Mouse (Mus musculus) megakaryocyte, adult 5-6 weeks (primary cell): ENCODE data around the gene Ap1g2. TPM values are rescaled to one million over a fixed set of nuclear protein-coding genes. Genes with fewer than 3 reads are reported as not detected.

Source experiments
- ATAC-seq: 2 replicates; pipeline ENCODE4 v1.8.0; 2016; ENCODE audit warnings: mild to moderate bottlenecking, inconsistent platforms; ENCODE audit not compliant: poor library complexity, severe bottlenecking
- total RNA-seq, 2 experiments: library from RNA; stranded (forward) in 1 of 2; stranded (reverse) in 1 of 2; fragments of 153-499, 151-499 nt in 1 of 2; fragments of 221-1000, 200-1000 nt in 1 of 2; gene quantifications; 2 replicates each; pipeline versions ENCODE4 v1.2.3 to v1.2.4; 2015 to 2017

Gene Ap1g2
- total RNA-seq, 2 experiments from 2014 or later = 11.8 to 46.7 TPM

GRCm38 (mm10) chr14:55113975-55114645, 7.7 kb upstream of the Ap1g2 start:
- peak; percentile 41; the same call in 1 of the 2 replicates for ATAC-seq

- no peak for ATAC-seq
These were observed 7.1 kb upstream of the Ap1g2 start for GRCm38 (mm10) chr14:55113351-55113974.

GRCm38 (mm10) chr14:55111720-55112119, 5.3 kb upstream of the Ap1g2 start:
- no peak for ATAC-seq

GRCm38 (mm10) chr14:55110076-55110475, 3.7 kb upstream of the Ap1g2 start:
- no peak for ATAC-seq

- ATAC-seq = no peak
These were observed 2.9 kb upstream of the Ap1g2 start for GRCm38 (mm10) chr14:55109048-55109873.

GRCm38 (mm10) chr14:55108202-55108870, 1.9 kb upstream of the Ap1g2 start:
- no peak for ATAC-seq

- ATAC-seq = no peak
These were observed 597 bp upstream of the Ap1g2 start for GRCm38 (mm10) chr14:55106990-55107389.

- ATAC-seq = no peak
These were observed 1.0 kb downstream of the Ap1g2 start for GRCm38 (mm10) chr14:55105386-55105785.

GRCm38 (mm10) chr14:55104365-55104764, 2.0 kb downstream of the Ap1g2 start:
- no peak for ATAC-seq

GRCm38 (mm10) chr14:55102253-55102785, 4.1 kb downstream of the Ap1g2 start:
- no peak for ATAC-seq

- peak; percentile 30; the same call in 1 of the 2 replicates for ATAC-seq
These were observed 4.8 kb downstream of the Ap1g2 start for GRCm38 (mm10) chr14:55101592-55101991.

- ATAC-seq = peak; percentile 60
These were observed 8.3 kb downstream of the Ap1g2 start for GRCm38 (mm10) chr14:55098067-55098466.

- no peak for ATAC-seq
These were observed 8.7 kb downstream of the Ap1g2 start for GRCm38 (mm10) chr14:55097646-55098045.

- no peak for ATAC-seq
These were observed 9.8 kb downstream of the Ap1g2 start for GRCm38 (mm10) chr14:55096573-55097087.

GRCm38 (mm10) chr14:55095671-55096070, 10.7 kb downstream of the Ap1g2 start:
- no peak for ATAC-seq

GRCm38 (mm10) chr14:55095263-55095662, 11.1 kb downstream of the Ap1g2 start:
- no peak for ATAC-seq

- peak; percentile 57 for ATAC-seq
These were observed 11.6 kb downstream of the Ap1g2 start, which contains the start of gene Thtpa for GRCm38 (mm10) chr14:55094704-55095231. Thtpa (plus strand) TSS chr14:55094784.

GRCm38 (mm10) chr14:55093927-55094326, 12.5 kb downstream of the Ap1g2 start:
- ATAC-seq = no peak

- ATAC-seq = peak; percentile 88
These were observed 14.3 kb downstream of the Ap1g2 start, which contains the start of gene Zfhx2 for GRCm38 (mm10) chr14:55092011-55092577. Zfhx2 (minus strand) TSS chr14:55092324.
